Mouse (Mus musculus) intestine, embryonic 16.5 days (tissue): ENCODE measurements at regions not wholly inside any gene's neighbourhood (a gene's known extent, or its start where the extent isn't known, plus 50 kb on each side); places are given as distances from the start of the nearest gene placed in this dataset.

Experiments
- ATAC-seq: fragments of 200-750 bp; cut with Nextera tagmentation; 2 replicates; pipeline ENCODE4 v1.8.0; 2017; ENCODE audit warnings: moderate TSS enrichment, moderate library complexity
- H3K27ac ChIP-seq: fragments of 300-500 bp; sonication (generic); 2 replicates; pipeline ENCODE4 v1.5.1; 2014; ENCODE audit warnings: mild to moderate bottlenecking, low read length
- H3K27me3 ChIP-seq: fragments of 300-500 bp; sonication (generic); replicated peaks from 2 replicates; pipeline ENCODE4 v1.6.1; 2014; ENCODE audit warnings: low read length, control low read depth, mixed read lengths; ENCODE audit not compliant: control insufficient read depth, insufficient read depth
- H3K36me3 ChIP-seq: fragments of 300-500 bp; sonication (generic); 2 replicates; pipeline ENCODE4 v1.6.1; 2014; ENCODE audit warnings: low read length, control low read depth; ENCODE audit not compliant: control insufficient read depth, insufficient read depth
- H3K4me1 ChIP-seq: fragments of 300-500 bp; sonication (generic); 2 replicates; pipeline ENCODE4 v1.6.1; 2014; ENCODE audit warnings: low read length, control low read depth, mixed read lengths; ENCODE audit not compliant: control insufficient read depth, insufficient read depth
- H3K4me2 ChIP-seq: fragments of 300-500 bp; sonication (generic); 2 replicates; pipeline ENCODE4 v1.6.1; 2014; ENCODE audit warnings: low read depth, low read length, control low read depth
- H3K4me3 ChIP-seq: fragments of 300-500 bp; sonication (generic); 2 replicates; pipeline ENCODE4 v1.5.1; 2014; ENCODE audit warnings: mild to moderate bottlenecking, low read length
- H3K9ac ChIP-seq: fragments of 300-500 bp; sonication (generic); 2 replicates; pipeline ENCODE4 v1.6.1; 2014; ENCODE audit warnings: low read depth, low read length
- H3K9me3 ChIP-seq: fragments of 300-500 bp; sonication (generic); 2 replicates; pipeline ENCODE4 v1.6.1; 2016; ENCODE audit warnings: low read length, control low read depth; ENCODE audit not compliant: control insufficient read depth
- WGBS: fragments of 180-500 bp; shearing (Covaris S2); extraction: QIAGEN DNeasy Blood & Tissue Kit; methylation state at CpG from one replicate; pipeline ENCODE4 v1.1.7; 2014; 5-methylcytosine and 5-hydroxymethylcytosine counted together

GRCm38 (mm10) chr19:26974576-26975204 is 89.0 kb downstream of the Gm815 start:
- no peaks in the 10 kb centered on the region for H3K9me3 ChIP-seq
- no peak overlapping the region for H3K9ac ChIP-seq
- ATAC-seq = no peak
- no peak overlapping the region for H3K27ac ChIP-seq
- no peaks in the 10 kb centered on the region for H3K27me3 ChIP-seq
- H3K4me3 ChIP-seq = no peak overlapping the region
- H3K36me3 ChIP-seq = no peaks in the 10 kb centered on the region
- 89% methylated on average over 3 of the region's 3 CpGs for WGBS
- no peaks in the 10 kb centered on the region for H3K4me1 ChIP-seq
- H3K4me2 ChIP-seq = no peak overlapping the region

DNA sequence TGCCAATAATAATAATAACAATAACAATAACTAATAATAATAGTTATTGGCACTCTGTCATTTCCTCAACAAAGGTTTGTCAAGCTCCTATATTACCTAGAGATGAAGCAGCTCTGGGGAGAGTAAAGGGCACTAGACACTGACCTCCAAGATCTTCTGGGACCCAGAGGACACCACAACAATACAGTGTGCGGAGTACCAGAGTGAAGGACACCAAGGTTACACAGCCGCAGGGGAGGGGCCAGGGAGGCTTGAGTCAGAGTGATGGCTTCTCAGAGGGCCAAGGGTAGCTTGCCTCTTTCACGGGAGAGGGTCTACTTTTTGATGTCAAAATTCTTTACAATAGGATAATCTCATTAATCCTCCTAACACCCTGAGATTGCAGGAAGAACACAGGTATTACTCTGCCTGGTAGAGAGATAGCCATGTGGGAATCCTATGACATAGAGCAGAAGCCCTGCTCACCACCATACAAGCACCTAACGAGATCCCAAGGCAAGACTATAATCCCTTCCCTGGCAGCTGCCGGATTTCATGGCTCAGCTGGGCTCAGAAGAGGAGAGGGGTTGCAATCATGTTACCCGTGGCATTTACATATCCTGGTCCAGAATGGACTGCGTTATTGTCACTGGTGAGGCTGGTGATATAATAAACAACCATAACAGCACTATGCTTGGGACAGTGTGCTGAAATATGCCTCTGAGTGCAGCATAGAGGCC is 91.1 kb downstream of the Gm815 start:
- Histone ChIP-seq H3K27ac (no peak overlapping the region), H3K4me3 (no peak overlapping the region), H3K9ac (no peak overlapping the region), H3K4me2 (no peak overlapping the region), H3K36me3 (no peaks in the 10 kb centered on the region), H3K9me3 (no peaks in the 10 kb centered on the region), H3K4me1 (no peaks in the 10 kb centered on the region), H3K27me3 (no peaks in the 10 kb centered on the region)
- 70% methylated on average over 7 of the region's 7 CpGs for WGBS
- no peak for ATAC-seq

DNA sequence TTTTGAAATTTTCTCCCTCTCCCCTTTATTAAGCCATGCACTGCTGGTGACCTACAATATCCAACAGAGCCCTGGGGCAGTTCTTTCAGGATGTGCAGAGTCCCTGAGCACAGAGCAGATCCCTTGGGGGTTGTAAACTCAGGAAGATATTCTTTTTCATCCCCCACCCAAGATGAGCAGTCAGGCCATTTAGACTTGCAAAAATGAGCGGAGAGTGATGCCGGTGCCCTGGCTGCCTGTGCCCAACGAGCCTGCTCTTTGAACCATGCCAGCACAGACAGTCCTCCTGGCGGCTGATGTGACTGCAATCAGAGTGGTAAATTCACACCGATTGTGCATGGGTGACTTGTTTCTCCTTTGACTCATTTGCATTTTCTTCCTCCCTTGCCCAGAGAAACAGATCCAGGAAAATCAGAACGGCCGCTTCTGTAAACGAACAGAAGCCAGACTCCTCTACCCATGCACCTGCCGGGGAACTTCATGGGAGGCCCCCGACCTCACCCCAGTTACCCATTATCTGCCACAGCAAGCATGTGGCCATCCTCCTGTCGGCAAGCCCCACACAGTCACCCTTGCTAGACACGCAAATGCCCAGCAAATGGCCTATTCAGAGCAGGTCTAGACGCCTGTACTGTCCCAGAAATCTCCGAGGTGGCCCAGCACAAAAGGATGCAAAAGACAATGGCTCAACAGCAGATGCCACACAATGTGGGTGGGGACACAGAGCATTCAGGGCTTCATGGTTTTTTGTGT is 92.4 kb downstream of the Gm815 start:
- Histone ChIP-seq H3K36me3 (no peaks in the 10 kb centered on the region), H3K4me3 (no peak overlapping the region), H3K27me3 (no peaks in the 10 kb centered on the region), H3K4me2 (no peak overlapping the region), H3K4me1 (no peaks in the 10 kb centered on the region), H3K9me3 (no peaks in the 10 kb centered on the region), H3K9ac (no peak overlapping the region), H3K27ac (no peak overlapping the region)
- 52% methylated on average over 14 of the region's 14 CpGs for WGBS
- ATAC-seq = no peak

DNA sequence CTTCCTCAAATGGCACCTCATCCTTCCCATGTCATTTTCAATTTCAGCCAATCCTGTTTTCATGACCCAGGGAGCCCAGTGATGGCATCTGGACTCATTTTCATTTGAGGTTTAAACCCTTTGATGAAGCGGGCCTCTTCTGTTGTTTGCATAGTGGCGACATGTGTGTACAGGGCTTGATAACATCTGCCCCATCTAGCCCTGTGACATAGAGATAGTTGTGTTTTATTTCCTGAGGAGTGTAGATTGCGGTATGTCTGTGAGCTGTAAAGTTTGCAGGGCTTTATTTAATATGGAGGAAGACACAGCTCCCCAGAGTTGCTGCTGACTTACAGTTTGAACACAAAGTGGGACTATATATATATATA is 92.9 kb downstream of the Gm815 start:
- H3K36me3 ChIP-seq = no peaks in the 10 kb centered on the region
- no peak for ATAC-seq
- H3K9me3 ChIP-seq = no peaks in the 10 kb centered on the region
- H3K4me2 ChIP-seq = no peak overlapping the region
- no peak overlapping the region for H3K4me3 ChIP-seq
- no peak overlapping the region for H3K27ac ChIP-seq
- H3K27me3 ChIP-seq = no peaks in the 10 kb centered on the region
- H3K9ac ChIP-seq = no peak overlapping the region
- WGBS = 53% methylated on average over 3 of the region's 3 CpGs
- H3K4me1 ChIP-seq = no peaks in the 10 kb centered on the region

- WGBS = 72% methylated on average over 2 of the region's 2 CpGs
- Histone ChIP-seq H3K36me3 (no peaks in the 10 kb centered on the region), H3K4me1 (no peaks in the 10 kb centered on the region), H3K9me3 (no peaks in the 10 kb centered on the region), H3K27ac (no peak overlapping the region), H3K4me3 (no peak overlapping the region), H3K4me2 (no peak overlapping the region), H3K9ac (no peak overlapping the region), H3K27me3 (no peaks in the 10 kb centered on the region)
- ATAC-seq = no peak
These were observed 93.6 kb downstream of the Gm815 start for GRCm38 (mm10) chr19:26979322-26979721.

DNA sequence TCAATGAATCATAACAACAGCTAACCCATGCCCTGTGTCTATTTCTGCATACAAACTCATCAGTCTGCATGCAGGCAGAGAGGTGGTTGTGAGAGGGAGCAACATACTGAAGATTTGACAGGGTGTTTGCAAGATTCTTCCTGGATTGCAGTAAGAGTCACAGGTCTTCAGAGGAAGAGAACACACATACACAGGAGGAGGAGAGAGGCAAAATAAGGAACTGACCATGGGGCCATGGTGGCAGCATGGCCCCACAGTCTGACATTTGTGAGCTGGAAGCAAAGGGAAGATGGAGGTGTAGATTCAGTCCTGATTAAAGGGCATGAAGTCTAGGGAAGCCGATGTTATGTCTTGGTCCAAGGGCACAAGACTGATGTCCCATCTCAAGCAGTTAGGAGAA is 101.0 kb downstream of the Gm815 start:
- no peak overlapping the region for H3K4me2 ChIP-seq
- WGBS = 93% methylated on average over 1 of the region's 1 CpGs
- no peaks in the 10 kb centered on the region for H3K27me3 ChIP-seq
- no peaks in the 10 kb centered on the region for H3K36me3 ChIP-seq
- no peak overlapping the region for H3K27ac ChIP-seq
- H3K4me3 ChIP-seq = no peak overlapping the region
- no peaks in the 10 kb centered on the region for H3K4me1 ChIP-seq
- ATAC-seq = no peak
- H3K9ac ChIP-seq = no peak overlapping the region
- H3K9me3 ChIP-seq = no peaks in the 10 kb centered on the region

DNA sequence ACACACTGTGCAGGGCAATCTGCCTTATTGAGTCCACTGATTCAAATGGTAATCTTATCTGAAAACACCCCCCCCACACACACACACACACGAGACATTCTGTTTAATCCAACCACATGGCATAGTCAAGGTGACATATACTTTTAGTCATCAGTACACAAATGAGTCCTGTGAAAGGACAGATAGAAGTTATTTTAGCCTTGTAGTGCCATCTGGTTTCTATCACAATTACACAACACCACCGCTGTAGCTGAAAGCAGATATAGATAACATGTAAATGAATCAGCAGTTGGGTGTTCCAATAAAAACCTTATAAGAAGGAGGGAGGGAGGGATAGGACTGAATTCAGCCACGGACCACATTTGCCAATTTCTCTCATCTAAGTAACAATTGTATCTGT is 101.5 kb downstream of the Gm815 start:
- Histone ChIP-seq H3K27ac (no peak overlapping the region), H3K9me3 (no peaks in the 10 kb centered on the region), H3K4me3 (no peak overlapping the region), H3K9ac (no peak overlapping the region), H3K4me1 (no peaks in the 10 kb centered on the region), H3K36me3 (no peaks in the 10 kb centered on the region), H3K27me3 (no peaks in the 10 kb centered on the region), H3K4me2 (no peak overlapping the region)
- no peak for ATAC-seq
- WGBS = 47% methylated on average over 3 of the region's 3 CpGs

GRCm38 (mm10) chr19:26987909-26988456 is 102.3 kb downstream of the Gm815 start:
- H3K4me3 ChIP-seq = no peak overlapping the region
- H3K9ac ChIP-seq = no peak overlapping the region
- H3K36me3 ChIP-seq = no peaks in the 10 kb centered on the region
- H3K4me1 ChIP-seq = no peaks in the 10 kb centered on the region
- no peaks in the 10 kb centered on the region for H3K9me3 ChIP-seq
- no peak overlapping the region for H3K4me2 ChIP-seq
- no peaks in the 10 kb centered on the region for H3K27me3 ChIP-seq
- no peak overlapping the region for H3K27ac ChIP-seq
- no peak for ATAC-seq
- WGBS = 86% methylated on average over 6 of the region's 6 CpGs

- Histone ChIP-seq H3K4me1 (no peaks in the 10 kb centered on the region), H3K9ac (no peak overlapping the region), H3K4me3 (no peak overlapping the region), H3K4me2 (no peak overlapping the region), H3K27ac (no peak overlapping the region), H3K36me3 (no peaks in the 10 kb centered on the region), H3K27me3 (no peaks in the 10 kb centered on the region), H3K9me3 (no peaks in the 10 kb centered on the region)
- ATAC-seq = no peak
- 59% methylated on average over 4 of the region's 4 CpGs for whole genome bisulfite sequencing
These were observed 109.1 kb downstream of the Gm815 start for GRCm38 (mm10) chr19:26994586-26995352.
